ENCODE assay signal across 9 mouse cellular contexts in genomic region chr13:49178839-49179585, GRCm38 (mm10). TPM values are rescaled to one million over a fixed set of nuclear protein-coding genes. Genes with fewer than 3 reads are reported as not detected.
DNase-seq lines count a peak whose midpoint lies in the region; ATAC-seq and TF ChIP-seq lines count a peak whose summit lies in the region.
"Had no signal": no experiment of that assay in that cellular context is flagged by ENCODE, and none has a peak within 500 bp of the region (broad histone marks: within the 10 kb centered on the region; RNA-seq: fewer than 3 reads in every experiment).

No protein-coding gene starts in this region.

- H3K9ac ChIP-seq in hindbrain, embryonic 11.5 days (ENCODE audit: low read depth, low read length): no peak overlapping the region

- H3K4me2 ChIP-seq in hindbrain, embryonic 11.5 days (replicated peaks; ENCODE audit: low read depth, low read length): no peak overlapping the region

- peaks cover 12% of the 10 kb centered on the region for H3K4me1 ChIP-seq in hindbrain, embryonic 10.5 days (replicated peaks)
- no peaks in the 10 kb centered on the region for H3K4me1 ChIP-seq in hindbrain, embryonic 11.5 days (replicated peaks; ENCODE audit: control insufficient read depth, insufficient read depth, low read length)
- H3K4me1 ChIP-seq in lung, adult 2 months (ENCODE audit: control insufficient read depth, insufficient read depth, low read length): no peaks in the 10 kb centered on the region

- DNase-seq in hindbrain, embryonic 10.5 days (ENCODE audit: low spot score): no peak
- DNase-seq in hindbrain, embryonic 11.5 days (ENCODE audit: low spot score): no peak
- DNase-seq in heart, adult 9 months (ENCODE audit: low spot score in 2 of 2): peak; percentile 80 to 83
- peak; percentile 64 for DNase-seq in kidney, postnatal 14 days
- DNase-seq in lung, adult 2 months: peak; percentile 31
- DNase-seq in right cerebral cortex, postnatal 36 days (ENCODE audit: low spot score in 2 of 2): peak; percentile 63 to 64
- no peak for DNase-seq in adipocyte (ENCODE audit: low spot score)

- H3K27ac ChIP-seq in hindbrain, embryonic 10.5 days: peak overlapping the region; percentile 4; the same call in 1 of the 2 replicates
- no peak overlapping the region for H3K27ac ChIP-seq in hindbrain, embryonic 11.5 days (ENCODE audit: low read depth, low read length)

- H3K36me3 ChIP-seq in hindbrain, embryonic 10.5 days: no peaks in the 10 kb centered on the region
- H3K36me3 ChIP-seq in hindbrain, embryonic 11.5 days (ENCODE audit: control insufficient read depth, insufficient read depth, low read length): no peaks in the 10 kb centered on the region

- no peak for TF ChIP-seq POLR2A in lung, adult 2 months (IDR thresholded peaks at IDR 0.05; ENCODE audit: borderline replicate concordance, extremely low read depth, low read depth, low read length)

- H3K27me3 ChIP-seq in hindbrain, embryonic 10.5 days (ENCODE audit: insufficient read depth, poor library complexity, severe bottlenecking): peaks cover under 1% of the 10 kb centered on the region; the same call in 1 of the 2 replicates
- H3K27me3 ChIP-seq in hindbrain, embryonic 11.5 days (ENCODE audit: control insufficient read depth, insufficient read depth, low read length): no peaks in the 10 kb centered on the region

- whole genome bisulfite sequencing in hindbrain, embryonic 10.5 days: 73% methylated on average over 19 of the region's 19 CpGs
- WGBS in hindbrain, embryonic 11.5 days: 70% methylated on average over 19 of the region's 19 CpGs
- 46% methylated on average over 19 of the region's 19 CpGs for WGBS in lung, adult 2 months

- ATAC-seq in hindbrain, embryonic 11.5 days (ENCODE audit: low FRiP score): no peak
- ATAC-seq in common myeloid progenitor, adult 5-6 weeks (replicated peaks; ENCODE audit: low read depth, poor library complexity, severe bottlenecking): peak; percentile 59

- H3K9me3 ChIP-seq in hindbrain, embryonic 10.5 days: no peaks in the 10 kb centered on the region
- H3K9me3 ChIP-seq in hindbrain, embryonic 11.5 days (ENCODE audit: control insufficient read depth, low read length): no peaks in the 10 kb centered on the region

- no peak overlapping the region for H3K4me3 ChIP-seq in hindbrain, embryonic 10.5 days
- H3K4me3 ChIP-seq in hindbrain, embryonic 11.5 days (ENCODE audit: low read depth, low read length): no peak overlapping the region
- no peak overlapping the region for H3K4me3 ChIP-seq in lung, adult 2 months (replicated peaks; ENCODE audit: extremely low read depth, low read depth, low read length)

- no peak for TF ChIP-seq CTCF in lung, adult 2 months (IDR thresholded peaks at IDR 0.05; ENCODE audit: insufficient read depth, low read length)

RNA-seq across cellular contexts. Expression of gene Ninj1, which starts 8.3 kb away (rescaled TPM):
- polyA plus RNA-seq in hindbrain, embryonic 10.5 days (2016; fragmentation: Nextera tagmentation; extraction: Ambion mirVana): 26.3 and 28.3 TPM in 2 replicates
- 20.6 and 21.5 TPM in 2 replicates for polyA plus RNA-seq in hindbrain, embryonic 11.5 days (2014; fragmentation: Nextera tagmentation; extraction: Ambion mirVana)
- 29.3 and 42.7 TPM in 2 replicates for total RNA-seq in common myeloid progenitor, adult 5-6 weeks (2017)
- polyA plus RNA-seq in lung, adult 2 months (2012; rRNA removed): 161 and 222 TPM in 2 replicates

RNA-seq across cellular contexts. Expression of gene Wnk2, which starts 31.2 kb away (rescaled TPM):
- polyA plus RNA-seq in hindbrain, embryonic 10.5 days (2016; fragmentation: Nextera tagmentation; extraction: Ambion mirVana): 4.5 and 8.5 TPM in 2 replicates
- polyA plus RNA-seq in hindbrain, embryonic 11.5 days (2014; fragmentation: Nextera tagmentation; extraction: Ambion mirVana): 8.5 and 11.0 TPM in 2 replicates
- total RNA-seq in common myeloid progenitor, adult 5-6 weeks (2017): not detected in 2 replicates
- polyA plus RNA-seq in lung, adult 2 months (2012; rRNA removed): 1.5 and 4.2 TPM in 2 replicates
- polyA plus RNA-seq: C2C12 had no signal

RNA-seq across cellular contexts. Expression of gene Card19, which starts 36.8 kb away (rescaled TPM):
- polyA plus RNA-seq in hindbrain, embryonic 10.5 days (2016; fragmentation: Nextera tagmentation; extraction: Ambion mirVana): 25.8 and 27.4 TPM in 2 replicates
- polyA plus RNA-seq in hindbrain, embryonic 11.5 days (2014; fragmentation: Nextera tagmentation; extraction: Ambion mirVana): 20.3 and 27.4 TPM in 2 replicates
- total RNA-seq in common myeloid progenitor, adult 5-6 weeks (2017): 11.0 and 19.1 TPM in 2 replicates
- 142 and 178 TPM in 2 replicates for polyA plus RNA-seq in lung, adult 2 months (2012; rRNA removed)

Comparison
In these comparisons a context has a peak if more than half of its experiments do, and no peak if none do; other contexts are left out.
1. DNase-seq: peak in heart, adult 9 months (2 of 2), kidney, postnatal 14 days (single experiment), lung, adult 2 months (single experiment) and right cerebral cortex, postnatal 36 days (2 of 2); none in hindbrain, embryonic 10.5 days (single experiment), hindbrain, embryonic 11.5 days (single experiment) and adipocyte (single experiment).